Mouse (Mus musculus) fat pad, adult 2 months (tissue): Measurements from ENCODE around the gene Bsn.
"Not testable (repeated sequence)": the region's sequence is repeated elsewhere in the genome, so short reads cannot be mapped to it uniquely, and the experiment has no call there.

Source experiments
- DNase-seq: peaks from one replicate; pipeline ENCODE4 v3.0.0-alpha.2; 2011; ENCODE audit warnings: low read depth, low spot score; ENCODE audit errors: extremely low read depth

Gene Bsn

GRCm38 (mm10) chr9:108198621-108199020 lies 8.4 kb upstream of the Bsn start:
- DNase-seq = no peak

DNA sequence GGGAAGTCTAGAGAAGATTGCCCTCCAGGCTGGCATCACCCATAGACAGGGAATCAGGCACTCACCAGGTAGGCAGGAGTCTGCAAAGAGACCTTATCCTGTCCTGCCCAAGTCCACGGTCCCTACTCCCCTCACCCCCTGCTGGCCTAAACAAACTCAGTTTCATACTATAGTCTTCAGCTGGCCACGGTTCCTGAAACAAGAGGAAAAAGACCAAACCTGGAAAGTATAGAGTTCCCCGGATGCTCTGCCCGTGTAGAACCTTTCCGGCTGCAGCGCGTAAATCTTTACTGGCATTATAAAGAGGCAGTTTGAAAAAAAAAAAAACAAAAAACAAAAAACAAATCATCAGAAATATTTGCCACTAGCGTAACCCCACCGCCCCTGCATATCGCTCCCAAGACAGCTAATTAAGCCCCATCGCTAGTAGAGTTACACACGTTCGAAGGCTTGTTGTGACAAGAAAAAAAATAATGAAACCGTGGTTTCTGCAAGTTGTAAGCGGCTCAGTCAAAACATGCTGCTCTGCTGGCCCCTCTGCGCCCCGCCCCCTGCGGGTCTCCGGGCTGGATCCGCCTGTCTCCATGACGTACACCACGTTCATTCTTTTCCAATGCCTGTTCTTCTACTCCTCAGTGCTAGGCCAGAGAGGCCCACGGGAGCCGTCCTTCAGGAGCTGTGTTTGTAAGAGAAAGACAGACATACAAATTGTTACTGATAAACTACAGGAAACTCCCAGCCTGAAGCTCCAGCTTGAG lies 6.9 kb upstream of the Bsn start:
- no peak for DNase-seq

- not testable (repeated sequence) for DNase-seq
Measured at GRCm38 (mm10) chr9:108196222-108196621, 6.0 kb upstream of the Bsn start.

GRCm38 (mm10) chr9:108189488-108189786 lies 747 bp downstream of the Bsn start:
- no peak for DNase-seq

GRCm38 (mm10) chr9:108189023-108189422 lies 1.2 kb downstream of the Bsn start:
- DNase-seq = no peak

DNA sequence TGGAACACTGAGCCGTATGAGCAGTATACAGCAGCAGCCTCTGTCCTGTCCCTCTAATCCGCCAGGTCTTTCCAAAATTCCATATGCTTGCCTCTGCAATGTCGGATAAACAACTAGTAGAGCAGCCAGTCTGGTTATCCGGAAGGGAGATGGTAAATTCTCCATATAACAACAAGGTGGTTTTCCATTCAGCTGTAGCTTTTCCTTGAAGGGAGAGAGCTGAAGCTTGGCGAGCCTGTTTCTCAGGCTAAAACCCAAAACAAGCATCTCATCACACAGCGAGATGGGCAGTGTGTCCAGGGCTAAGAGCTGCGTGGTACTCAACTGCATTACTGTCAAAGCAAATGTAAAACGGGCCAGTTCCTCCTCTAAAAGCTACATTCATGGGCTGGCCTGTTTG lies 1.7 kb downstream of the Bsn start:
- DNase-seq = no peak

DNA sequence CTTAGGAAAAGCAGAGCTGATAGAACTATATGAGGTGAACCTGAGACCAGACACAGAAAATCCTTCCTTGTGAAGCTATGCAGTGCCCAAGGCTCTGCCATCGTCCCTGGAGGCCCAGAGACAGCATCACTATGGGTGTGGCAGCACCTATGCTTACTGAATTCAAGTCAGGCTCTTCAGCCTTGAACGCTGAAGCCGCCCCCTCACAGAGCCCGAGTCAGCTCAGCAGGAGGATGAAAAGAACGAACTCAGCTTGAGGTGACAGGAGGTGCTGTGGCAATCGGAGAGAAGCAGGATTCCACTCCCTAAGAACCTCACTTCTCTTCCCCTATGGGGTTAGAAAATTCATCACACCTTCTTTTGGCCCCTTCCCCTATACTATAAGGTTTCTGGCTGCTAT lies 2.6 kb downstream of the Bsn start:
- no peak for DNase-seq

DNA sequence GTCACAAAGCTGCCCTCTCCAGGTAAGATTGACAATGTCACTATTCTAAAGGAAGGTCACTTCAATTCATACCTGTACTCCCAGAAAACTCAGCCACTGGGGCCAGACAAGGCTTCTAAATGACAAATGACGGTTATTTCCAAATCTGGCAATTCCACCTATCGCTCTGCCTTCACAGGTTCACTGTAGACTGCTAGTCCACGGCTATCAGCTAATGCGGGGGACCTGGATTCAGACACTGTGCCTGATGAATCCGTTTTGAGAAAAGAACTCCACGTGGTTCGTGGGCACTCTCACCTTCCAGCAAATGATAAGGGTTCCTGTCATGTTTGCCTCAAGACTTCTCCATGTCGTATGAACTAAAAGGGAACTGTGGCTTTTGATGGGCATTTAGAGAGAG lies 4.4 kb downstream of the Bsn start:
- no peak for DNase-seq

DNA sequence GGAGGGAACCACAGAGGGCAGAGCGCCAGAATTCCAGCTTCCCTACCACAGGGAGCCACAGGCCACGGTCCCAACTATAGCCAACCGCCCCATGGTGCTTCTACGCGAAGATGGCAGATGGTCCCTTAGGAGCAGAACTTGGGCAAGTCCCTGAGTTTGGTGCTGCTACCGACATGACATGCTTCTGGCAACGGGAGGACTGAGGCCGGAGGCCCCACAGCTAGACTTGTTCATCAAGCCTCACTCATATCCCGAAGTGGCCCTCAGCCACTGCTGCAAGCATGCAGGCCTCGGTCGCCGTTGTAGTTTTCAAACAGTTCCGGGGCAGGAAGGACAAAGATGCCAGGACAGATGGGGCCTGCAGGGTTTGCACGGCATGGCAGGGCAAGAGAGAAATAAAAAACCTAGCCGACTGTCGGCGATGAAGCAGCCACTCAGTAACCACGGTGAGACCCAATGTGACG lies 6.6 kb downstream of the Bsn start:
- DNase-seq = no peak

GRCm38 (mm10) chr9:108182806-108183506 lies 7.2 kb downstream of the Bsn start:
- DNase-seq = no peak

DNA sequence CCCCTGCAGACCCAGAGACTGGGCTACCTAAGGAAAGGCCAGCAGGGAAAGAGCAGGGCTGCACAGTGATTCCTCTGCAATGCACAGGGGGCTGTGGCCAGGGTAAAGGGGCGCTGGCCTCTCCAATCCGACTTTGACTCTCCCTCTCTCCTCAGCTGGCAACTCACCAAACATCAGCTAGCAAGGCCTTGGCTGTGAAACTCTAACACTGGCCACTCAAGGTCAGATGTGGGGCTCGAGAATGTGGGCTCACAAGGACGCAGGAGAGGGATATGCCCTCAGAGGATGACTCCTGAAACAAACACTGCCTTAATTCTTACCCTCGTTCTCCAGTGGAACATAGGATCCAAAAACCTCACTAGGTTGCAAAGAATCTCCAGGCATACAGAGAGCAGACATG lies 11.8 kb downstream of the Bsn start:
- DNase-seq = no peak

DNA sequence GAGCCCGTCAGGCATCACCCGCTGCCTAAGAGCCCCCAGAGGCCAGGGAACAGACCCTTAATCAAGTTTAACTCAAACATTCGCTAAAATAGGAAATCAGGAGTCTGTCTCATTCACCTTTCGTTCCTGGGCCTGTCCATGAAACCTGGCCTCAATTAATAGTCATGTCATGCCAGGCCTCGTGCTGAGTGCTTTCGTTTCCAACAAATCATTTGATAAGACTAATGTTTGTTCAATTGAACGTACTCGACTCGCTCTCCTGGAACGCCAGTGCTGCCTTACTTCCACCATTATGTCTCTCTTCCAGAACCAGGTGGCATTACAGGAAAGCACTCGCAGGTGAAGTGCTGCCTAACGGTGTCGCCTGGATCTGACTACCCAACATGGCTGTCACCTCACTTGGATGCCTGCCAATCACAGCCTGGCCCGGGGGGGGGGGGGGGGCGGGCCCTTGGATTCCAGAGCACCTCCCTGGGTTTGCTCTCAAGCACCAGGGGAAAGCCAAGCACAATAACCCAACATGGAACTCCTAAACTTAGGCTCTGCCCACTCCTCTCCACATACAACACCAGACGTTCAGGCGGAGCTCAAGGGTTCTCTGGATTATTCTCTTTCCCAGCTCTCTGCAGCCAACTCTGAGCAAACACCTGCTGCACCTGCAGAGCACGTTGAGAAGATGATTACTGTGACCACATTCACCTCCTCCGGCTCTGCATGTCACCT lies 14.9 kb downstream of the Bsn start:
- DNase-seq = no peak

GRCm38 (mm10) chr9:108172777-108173350 lies 17.3 kb downstream of the Bsn start:
- no peak for DNase-seq

DNA sequence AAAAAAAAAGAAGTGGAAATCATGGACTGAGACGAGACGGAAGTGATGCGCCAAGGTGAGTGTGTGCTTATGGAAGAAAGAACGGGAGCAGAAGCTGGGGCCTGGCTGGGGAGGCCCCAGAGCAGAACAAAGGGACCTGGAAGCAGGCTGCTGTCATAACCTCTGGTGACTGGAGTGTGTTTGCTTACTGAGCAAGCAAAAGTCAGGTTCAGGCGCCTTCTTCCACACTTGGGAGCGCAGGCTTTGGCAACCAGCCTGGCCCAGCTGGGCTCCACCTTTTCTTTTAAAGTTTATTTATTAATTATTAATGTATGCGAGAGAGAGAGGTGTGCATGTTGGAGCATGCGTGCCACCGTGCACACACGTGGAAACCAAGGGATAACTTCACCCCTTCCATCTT lies 20.4 kb downstream of the Bsn start:
- no peak for DNase-seq

- DNase-seq = no peak
Measured at GRCm38 (mm10) chr9:108165143-108165542, 25.0 kb downstream of the Bsn start.

GRCm38 (mm10) chr9:108163646-108164284 lies 26.4 kb downstream of the Bsn start:
- DNase-seq = no peak

GRCm38 (mm10) chr9:108157891-108158290 lies 32.3 kb downstream of the Bsn start:
- no peak for DNase-seq

DNA sequence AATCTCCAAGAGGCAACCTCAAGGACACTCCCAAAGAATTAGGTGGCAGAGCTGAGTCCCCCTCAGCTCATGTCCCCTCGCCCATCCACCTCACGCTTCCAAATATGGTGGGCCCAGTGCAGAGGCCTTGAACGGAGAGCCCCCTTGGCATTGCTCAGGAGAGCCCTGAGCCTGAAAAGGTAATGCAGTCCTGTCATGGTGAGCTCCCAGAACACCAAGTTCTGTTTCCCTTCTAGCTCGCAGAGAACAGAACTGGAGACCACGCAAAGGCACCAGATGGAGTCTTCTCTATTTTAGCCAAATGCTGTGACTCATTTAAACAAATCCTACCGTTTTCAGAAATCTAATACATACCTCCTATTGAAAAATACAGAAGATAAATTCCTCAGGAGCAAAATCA lies 32.7 kb downstream of the Bsn start:
- no peak for DNase-seq

GRCm38 (mm10) chr9:108156786-108157185 lies 33.4 kb downstream of the Bsn start:
- no peak for DNase-seq

DNA sequence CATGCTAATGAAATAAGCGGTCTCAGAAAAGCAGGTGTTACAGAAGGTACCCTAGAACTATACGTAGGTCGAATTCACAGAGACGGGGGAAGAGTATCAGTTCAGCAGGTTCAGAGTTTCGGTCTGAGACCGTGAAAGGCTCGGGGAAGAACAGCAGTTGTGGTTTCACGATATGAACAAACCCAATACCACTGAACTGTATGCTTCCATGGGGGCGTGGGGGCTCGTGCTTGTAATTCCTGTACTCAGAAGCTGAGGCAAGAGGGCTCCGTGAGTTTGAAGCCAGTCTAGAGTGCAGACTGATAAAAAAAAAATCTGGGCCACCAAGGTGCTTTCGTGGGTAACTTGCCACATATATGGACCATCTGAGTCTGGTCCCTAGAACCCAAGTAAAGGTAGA lies 35.4 kb downstream of the Bsn start:
- DNase-seq = no peak
